In genomic region chr7:139484206-139484955, GRCm38 (mm10) we compare ENCODE assay signal across 9 mouse cellular contexts.
A peak's percentile ranks its signal among the peaks of the same experiment; 100 is the strongest.
DNase-seq lines count a peak whose midpoint lies in the region; ATAC-seq and TF ChIP-seq lines count a peak whose summit lies in the region.
"Had no signal": no experiment of that assay in that cellular context is flagged by ENCODE, and none has a peak within 500 bp of the region (broad histone marks: within the 10 kb centered on the region; RNA-seq: fewer than 3 reads in every experiment).

No protein-coding gene starts in this region.

- ATAC-seq in Patski: no peak
- 0 out of 2 replicates have a peak, but pooled peaks have one; percentile 35 for ATAC-seq in hindbrain, embryonic 11.5 days (ENCODE audit: low FRiP score)
- ATAC-seq in erythroid progenitor cell, adult 5-6 weeks (replicated peaks; ENCODE audit: low FRiP score, poor library complexity, severe bottlenecking): no peak

- no peak overlapping the region for H3K27ac ChIP-seq in heart, embryonic 10.5 days
- no peak overlapping the region for H3K27ac ChIP-seq in embryonic facial prominence, embryonic 10.5 days (replicated peaks)
- H3K27ac ChIP-seq in hindbrain, embryonic 11.5 days (ENCODE audit: low read depth, low read length): no peak overlapping the region
- H3K27ac ChIP-seq in left cerebral cortex, adult 2 months: no peak overlapping the region
- H3K27ac ChIP-seq: limb, embryonic 15.5 days had no signal

- whole genome bisulfite sequencing in heart, embryonic 10.5 days: 58% methylated on average over 9 of the region's 9 CpGs
- WGBS in embryonic facial prominence, embryonic 10.5 days: 60% methylated on average over 9 of the region's 9 CpGs
- 59% methylated on average over 9 of the region's 9 CpGs for WGBS in hindbrain, embryonic 11.5 days

- peaks cover 23% of the 10 kb centered on the region for H3K36me3 ChIP-seq in heart, embryonic 10.5 days
- H3K36me3 ChIP-seq in embryonic facial prominence, embryonic 10.5 days (replicated peaks): 0 out of 2 replicates have a peak, but pooled peaks cover 3% of the 10 kb centered on the region
- no peaks in the 10 kb centered on the region for H3K36me3 ChIP-seq in hindbrain, embryonic 11.5 days (ENCODE audit: control insufficient read depth, insufficient read depth, low read length)

- POLR2A ChIA-PET in Patski (lab: Charles Lee): no interaction called here

- TF ChIP-seq CTCF in Patski (IDR thresholded peaks at IDR 0.05): peak; percentile 95
- peak; percentile 85 for TF ChIP-seq CTCF in left cerebral cortex, adult 2 months (IDR thresholded peaks at IDR 0.05)

- in situ Hi-C loops in Patski (cut with MboI; ENCODE audit: low pct_unique_long_range_greater_than_20kb): no loop called here

- intact Hi-C loops in left cerebral cortex, adult 2 months (cut with DNase I): no loop called here

- H3K4me3 ChIP-seq in heart, embryonic 10.5 days: no peak overlapping the region
- no peak overlapping the region for H3K4me3 ChIP-seq in embryonic facial prominence, embryonic 10.5 days
- H3K4me3 ChIP-seq in hindbrain, embryonic 11.5 days (ENCODE audit: low read depth, low read length): no peak overlapping the region
- no peak overlapping the region for H3K4me3 ChIP-seq in left cerebral cortex, adult 2 months
- H3K4me3 ChIP-seq: limb, embryonic 15.5 days had no signal

- H3K4me2 ChIP-seq in hindbrain, embryonic 11.5 days (replicated peaks; ENCODE audit: low read depth, low read length): no peak overlapping the region
- H3K4me2 ChIP-seq: limb, embryonic 15.5 days had no signal

- CTCF ChIA-PET in Patski (lab: Charles Lee): interaction anchor here (0.6 to 2.1 kb wide), 22 partner anchors 9 to 365 kb away, joined by 3 to 24 read pairs (median 3); partner anchors contain the start of gene Nkx6-2

- no peaks in the 10 kb centered on the region for H3K27me3 ChIP-seq in heart, embryonic 10.5 days (ENCODE audit: insufficient read depth, poor library complexity, severe bottlenecking)
- no peaks in the 10 kb centered on the region for H3K27me3 ChIP-seq in Patski
- H3K27me3 ChIP-seq in embryonic facial prominence, embryonic 10.5 days (replicated peaks; ENCODE audit: low read depth, poor library complexity, severe bottlenecking): 0 out of 2 replicates have a peak, but pooled peaks cover 5% of the 10 kb centered on the region
- peaks cover 5% of the 10 kb centered on the region for H3K27me3 ChIP-seq in hindbrain, embryonic 11.5 days (ENCODE audit: control insufficient read depth, insufficient read depth, low read length)
- H3K27me3 ChIP-seq: limb, embryonic 15.5 days had no signal

- no peaks in the 10 kb centered on the region for H3K9me3 ChIP-seq in heart, embryonic 10.5 days
- no peaks in the 10 kb centered on the region for H3K9me3 ChIP-seq in embryonic facial prominence, embryonic 10.5 days
- no peaks in the 10 kb centered on the region for H3K9me3 ChIP-seq in hindbrain, embryonic 11.5 days (ENCODE audit: control insufficient read depth, low read length)
- H3K9me3 ChIP-seq: limb, embryonic 15.5 days had no signal

- peaks cover 30% of the 10 kb centered on the region for H3K4me1 ChIP-seq in heart, embryonic 10.5 days
- H3K4me1 ChIP-seq in embryonic facial prominence, embryonic 10.5 days: no peaks in the 10 kb centered on the region
- H3K4me1 ChIP-seq in hindbrain, embryonic 11.5 days (replicated peaks; ENCODE audit: control insufficient read depth, insufficient read depth, low read length): no peaks in the 10 kb centered on the region

- peak; percentile 43 for DNase-seq in heart, adult 18-20 months
- DNase-seq in heart, embryonic 10.5 days (ENCODE audit: low spot score): no peak
- DNase-seq in Patski (ENCODE audit: low read depth, low spot score): no peak
- peak; percentile 56 for DNase-seq in embryonic facial prominence, embryonic 10.5 days (ENCODE audit: low spot score)
- peak; percentile 69 for DNase-seq in hindbrain, embryonic 11.5 days (ENCODE audit: low spot score)
- peak; percentile 56 to 61 for DNase-seq in left cerebral cortex, adult 2 months (ENCODE audit: extremely low spot score in 1 of 2, low spot score in 2 of 2)
- DNase-seq in neural tube, embryonic 10.5 days (ENCODE audit: extremely low spot score, low spot score): peak; percentile 32

- H3K9ac ChIP-seq in hindbrain, embryonic 11.5 days (ENCODE audit: low read depth, low read length): no peak overlapping the region
- H3K9ac ChIP-seq: limb, embryonic 15.5 days had no signal

Comparison
In these comparisons a context has a peak if more than half of its experiments do, and no peak if none do; other contexts are left out.
1. DNase-seq: peak in heart, adult 18-20 months (2 of 2), embryonic facial prominence, embryonic 10.5 days (single experiment), hindbrain, embryonic 11.5 days (single experiment), left cerebral cortex, adult 2 months (2 of 2) and neural tube, embryonic 10.5 days (single experiment); none in heart, embryonic 10.5 days (single experiment) and Patski (single experiment).